Mouse (Mus musculus): ENCODE measurements around the gene Psip1. TPM values are rescaled to one million over a fixed set of nuclear protein-coding genes. Genes with fewer than 3 reads are reported as not detected.
A peak's percentile ranks its signal among the peaks of the same experiment; 100 is the strongest.
"Not testable (repeated sequence)": the region's sequence is repeated elsewhere in the genome, so short reads cannot be mapped to it uniquely, and the experiment has no call there.

The Psip1 gene
- total RNA-seq, 2 experiments from 2014 or later, result 218 to 224 TPM

DNA sequence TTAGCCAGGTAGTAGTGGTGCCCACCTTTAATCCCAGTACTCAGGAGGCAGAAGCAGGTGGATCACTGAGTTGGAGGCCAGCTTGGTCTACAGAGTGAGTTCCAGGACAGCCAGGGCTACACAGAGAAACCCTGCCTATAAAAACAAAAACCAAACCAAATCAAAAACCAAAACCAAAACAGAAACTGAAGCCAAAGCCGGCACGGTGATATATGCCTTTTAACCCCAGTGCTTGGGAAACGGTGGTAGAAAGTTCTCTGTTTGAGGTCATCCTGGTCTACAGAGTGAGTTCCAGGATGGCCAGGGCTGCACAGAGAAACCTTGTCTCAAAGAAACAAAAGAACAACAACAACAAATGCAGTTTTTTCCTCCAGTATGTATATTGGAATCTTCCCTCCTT, 26.0 kb upstream of the Psip1 start:
- DNase-seq (ENCODE audit: extremely low spot score in 1 of 2, low spot score in 2 of 2), result no peak
- intact Hi-C loops (cut with DNase I), result no loop called here

DNA sequence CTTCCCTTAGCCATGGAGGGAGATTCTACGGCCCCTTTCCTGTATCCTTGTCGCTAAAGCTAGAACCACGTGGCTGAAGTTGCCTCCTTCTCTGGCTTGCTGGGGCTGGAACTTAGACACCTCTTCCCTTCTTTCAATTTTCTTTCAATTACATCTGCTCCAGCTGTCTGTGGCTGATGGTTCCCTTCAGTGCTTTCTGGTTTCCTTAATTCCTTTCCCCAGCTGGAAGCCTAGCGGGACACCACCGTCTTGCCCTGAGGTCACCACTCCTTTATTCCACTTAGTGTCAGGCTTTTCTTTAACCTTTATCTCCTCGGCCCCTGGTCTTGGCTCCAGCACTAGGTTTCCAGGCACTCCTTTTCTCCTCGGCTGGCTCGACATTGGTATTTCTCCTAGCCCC, 24.8 kb upstream of the Psip1 start:
- no peak for DNase-seq (ENCODE audit: extremely low spot score in 1 of 2, low spot score in 2 of 2)
- intact Hi-C loops (cut with DNase I), result no loop called here

DNA sequence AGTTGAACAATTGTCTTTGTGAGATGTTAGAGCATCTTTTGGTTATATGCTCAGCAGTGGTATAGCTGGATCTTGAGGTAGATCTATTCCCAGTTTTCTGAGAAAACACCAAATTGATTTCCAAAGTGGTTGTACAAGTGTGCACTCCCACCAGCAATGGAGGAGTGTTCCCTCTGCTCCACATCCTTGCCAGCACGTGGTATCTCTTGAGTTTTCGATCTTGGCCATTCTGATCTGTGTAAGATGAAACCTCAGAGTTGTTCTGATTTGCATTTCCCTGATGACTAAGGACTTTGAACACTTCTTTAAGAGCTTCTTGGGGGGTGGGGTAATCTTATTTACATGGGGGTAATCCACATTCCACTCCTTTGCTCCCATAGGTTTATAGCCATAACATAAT, 23.3 kb upstream of the Psip1 start:
- intact Hi-C loops (cut with DNase I), result no loop called here
- no peak for DNase-seq (ENCODE audit: extremely low spot score in 1 of 2, low spot score in 2 of 2)

DNA sequence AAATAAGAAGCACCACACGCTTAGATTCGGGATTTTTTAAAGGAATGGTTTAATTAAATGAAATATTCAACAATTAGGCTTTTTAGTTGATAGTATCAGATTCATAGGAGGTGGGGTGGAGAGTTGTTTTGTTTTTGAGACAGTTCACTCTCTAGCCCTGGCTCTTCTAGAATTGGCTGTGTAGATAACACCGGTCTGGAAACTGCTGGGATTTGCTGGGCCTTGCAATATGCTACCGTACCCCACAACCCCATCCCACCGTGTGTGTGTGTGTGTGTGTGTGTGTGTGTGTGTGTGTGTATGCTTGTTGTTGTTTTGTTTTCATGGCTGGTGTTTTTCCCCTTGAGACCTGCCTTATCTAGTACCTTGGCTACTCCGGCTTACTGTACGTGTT, 14.8 kb upstream of the Psip1 start:
- intact Hi-C loops (cut with DNase I), result no loop called here
- DNase-seq (ENCODE audit: extremely low spot score in 1 of 2, low spot score in 2 of 2), result no peak

- intact Hi-C loops (cut with DNase I), result no loop called here
- DNase-seq (ENCODE audit: extremely low spot score in 1 of 2, low spot score in 2 of 2), result peak; percentile 28 to 31
These were observed 14.1 kb upstream of the Psip1 start for GRCm38 (mm10) chr4:83500154-83501036.

DNA sequence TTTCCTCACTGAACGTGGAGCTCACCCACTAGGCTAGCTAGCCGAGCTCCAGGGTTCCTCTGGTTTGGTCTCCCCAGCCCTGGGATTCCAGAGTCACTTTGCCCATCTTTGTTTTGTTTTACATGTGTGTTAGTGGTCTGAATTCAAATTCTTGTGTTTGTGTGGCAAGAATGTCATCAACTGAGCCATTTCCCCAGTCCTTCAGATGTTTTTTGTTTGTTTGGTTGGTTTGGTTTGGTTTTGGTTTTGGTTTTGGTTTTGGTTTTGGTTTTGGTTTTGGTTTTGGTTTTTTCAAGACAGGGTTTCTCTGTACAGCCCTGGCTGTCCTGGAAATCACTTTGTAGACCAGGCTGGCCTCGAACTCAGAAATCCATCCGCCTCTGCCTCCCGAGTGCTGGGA, 10.8 kb upstream of the Psip1 start:
- intact Hi-C loops (cut with DNase I); DNase-seq (ENCODE audit: extremely low spot score in 1 of 2, low spot score in 2 of 2): not testable (repeated sequence)

GRCm38 (mm10) chr4:83493112-83493511, 6.9 kb upstream of the Psip1 start:
- intact Hi-C loops (cut with DNase I), result no loop called here
- no peak for DNase-seq (ENCODE audit: extremely low spot score in 1 of 2, low spot score in 2 of 2)

- no peak for DNase-seq (ENCODE audit: extremely low spot score in 1 of 2, low spot score in 2 of 2)
- intact Hi-C loops (cut with DNase I), result loop anchor here (5.0 kb wide), 1 partner anchor 78 kb away; no protein-coding TSS in a partner anchor
These were observed 2.9 kb upstream of the Psip1 start for GRCm38 (mm10) chr4:83489121-83489520.

GRCm38 (mm10) chr4:83485735-83486116, 533 bp downstream of the Psip1 start:
- DNase-seq (ENCODE audit: extremely low spot score in 1 of 2, low spot score in 2 of 2), result peak; percentile 76 to 95
- intact Hi-C loops (cut with DNase I), result loop anchor here (5.0 kb wide), 1 partner anchor 82 kb away; no protein-coding TSS in a partner anchor

- no peak for DNase-seq (ENCODE audit: extremely low spot score in 1 of 2, low spot score in 2 of 2)
- intact Hi-C loops (cut with DNase I), result loop anchor here (5.0 kb wide), 1 partner anchor 82 kb away; no protein-coding TSS in a partner anchor
These were observed 1.0 kb downstream of the Psip1 start for GRCm38 (mm10) chr4:83485250-83485649.

DNA sequence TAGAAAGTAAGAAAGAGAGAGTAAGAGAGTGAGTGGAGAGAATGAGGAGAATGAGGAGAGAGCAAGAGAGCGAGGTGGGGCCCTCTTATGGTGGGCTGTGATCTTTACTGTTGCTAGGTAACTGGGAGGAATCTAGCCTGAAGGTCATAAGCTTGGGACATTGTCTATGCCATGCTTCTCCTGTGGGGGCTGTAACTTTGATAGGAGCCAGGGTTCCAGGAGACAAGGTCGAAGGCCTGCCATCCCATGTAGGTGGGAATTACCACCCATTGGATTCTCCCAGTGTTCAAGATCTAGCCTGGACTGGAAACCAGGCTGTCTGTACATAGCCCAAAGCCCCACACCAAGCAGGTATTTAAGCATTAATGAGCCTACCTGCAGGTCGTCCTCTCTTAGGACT, 18.1 kb downstream of the Psip1 start:
- no peak for DNase-seq (ENCODE audit: extremely low spot score in 1 of 2, low spot score in 2 of 2)
- intact Hi-C loops (cut with DNase I), result no loop called here

DNA sequence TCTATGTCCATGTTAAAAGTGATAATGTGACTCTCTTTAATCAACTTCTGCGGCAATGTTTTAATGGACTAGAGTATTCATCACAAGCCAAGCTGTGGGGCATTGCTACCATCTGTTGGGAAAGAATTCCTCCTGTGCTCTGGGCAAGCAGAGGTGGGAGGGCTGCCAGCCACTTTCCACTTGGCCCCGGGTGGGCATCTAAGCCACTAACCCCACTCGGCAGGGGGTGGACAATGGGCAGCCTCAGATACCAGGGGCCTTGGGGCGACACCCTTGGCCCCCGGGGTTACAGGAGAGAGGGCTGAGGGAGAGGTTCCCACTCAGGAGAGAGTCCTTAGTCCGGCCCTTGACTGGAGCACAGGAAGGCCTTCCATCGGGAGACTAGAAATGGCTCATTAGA, 18.6 kb downstream of the Psip1 start:
- peak in 1 of 2 experiments; percentile 27 for DNase-seq (ENCODE audit: extremely low spot score in 1 of 2, low spot score in 2 of 2)
- intact Hi-C loops (cut with DNase I), result no loop called here

- no peak for DNase-seq (ENCODE audit: extremely low spot score in 1 of 2, low spot score in 2 of 2)
- intact Hi-C loops (cut with DNase I), result no loop called here
These were observed 21.4 kb downstream of the Psip1 start for GRCm38 (mm10) chr4:83464827-83465226.

GRCm38 (mm10) chr4:83460106-83460505, 26.2 kb downstream of the Psip1 start:
- intact Hi-C loops (cut with DNase I), result no loop called here

GRCm38 (mm10) chr4:83450785-83451184, 35.5 kb downstream of the Psip1 start:
- no peak for DNase-seq (ENCODE audit: extremely low spot score in 1 of 2, low spot score in 2 of 2)
- intact Hi-C loops (cut with DNase I), result no loop called here

More at GRCm38 (mm10) chr4:83460106-83460505, 26.2 kb downstream of the Psip1 start:
- no peak for DNase-seq (ENCODE audit: extremely low spot score in 1 of 2, low spot score in 2 of 2)

DNA sequence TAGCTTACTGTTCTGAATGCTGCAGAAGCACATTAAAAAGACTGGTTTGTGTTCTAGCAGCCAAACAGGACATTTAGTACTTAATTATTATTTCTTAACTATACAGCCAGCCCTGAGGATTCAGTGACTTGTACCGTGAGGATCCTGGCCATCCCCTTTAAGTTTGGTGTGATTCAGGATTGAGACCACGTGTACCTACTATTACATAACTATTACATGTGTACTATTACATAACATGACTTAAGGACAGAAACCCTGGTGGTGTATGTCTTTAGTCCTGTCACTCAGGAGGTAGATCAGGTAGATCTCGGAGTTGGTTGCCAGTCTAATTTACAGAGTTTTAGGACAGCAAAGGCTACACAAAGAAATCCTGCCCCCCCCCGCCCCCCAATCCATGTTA, 45.2 kb downstream of the Psip1 start:
- DNase-seq (ENCODE audit: extremely low spot score in 1 of 2, low spot score in 2 of 2), result no peak
- intact Hi-C loops (cut with DNase I), result no loop called here

DNA sequence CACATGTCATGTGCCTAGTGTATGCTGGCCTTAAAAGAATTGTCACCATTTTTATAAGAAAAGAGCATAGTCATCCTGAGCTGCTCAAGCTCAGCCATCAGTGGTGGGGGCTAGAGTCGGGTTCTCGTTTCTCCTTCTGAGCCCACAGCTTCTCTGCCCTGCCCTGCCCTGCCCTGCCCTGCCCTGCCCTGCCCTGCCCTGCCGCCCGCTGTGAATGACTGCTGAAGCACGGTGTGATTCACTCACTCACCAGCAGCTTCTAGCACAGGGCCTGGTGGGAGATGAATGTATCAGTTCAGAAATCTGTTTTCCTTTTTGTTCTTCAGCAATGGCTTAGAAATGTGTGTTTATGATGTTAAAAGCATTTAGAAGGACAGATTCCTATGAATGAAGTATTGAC, 47.2 kb downstream of the Psip1 start:
- no peak for DNase-seq (ENCODE audit: extremely low spot score in 1 of 2, low spot score in 2 of 2)
- intact Hi-C loops (cut with DNase I), result no loop called here

DNA sequence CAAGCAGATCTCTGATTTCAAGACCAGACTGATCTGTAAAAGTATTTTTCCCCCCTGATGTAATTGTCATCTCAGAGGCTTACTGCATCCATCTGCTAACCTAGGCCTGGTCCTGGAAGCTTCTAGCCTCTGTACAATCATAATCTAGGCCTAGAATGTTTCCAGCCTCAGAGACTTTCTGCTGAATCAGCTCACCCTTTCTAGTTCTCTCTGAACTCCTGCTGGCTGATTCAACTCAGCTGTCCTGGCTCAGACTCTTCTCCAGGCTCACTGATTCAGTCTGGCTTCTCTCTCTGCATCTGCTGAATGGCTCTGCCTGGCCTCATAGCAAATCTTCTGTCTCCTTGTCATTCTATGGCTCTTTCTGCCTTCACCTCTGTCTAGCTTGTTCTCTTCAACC, 48.1 kb downstream of the Psip1 start:
- no peak for DNase-seq (ENCODE audit: extremely low spot score in 1 of 2, low spot score in 2 of 2)
- intact Hi-C loops (cut with DNase I), result no loop called here

- intact Hi-C loops (cut with DNase I), result no loop called here
- DNase-seq (ENCODE audit: extremely low spot score in 1 of 2, low spot score in 2 of 2), result no peak
These were observed 49.9 kb downstream of the Psip1 start for GRCm38 (mm10) chr4:83436375-83436774.

GRCm38 (mm10) chr4:83432901-83433300, 53.4 kb downstream of the Psip1 start:
- DNase-seq (ENCODE audit: extremely low spot score in 1 of 2, low spot score in 2 of 2), result no peak
- intact Hi-C loops (cut with DNase I), result no loop called here

- intact Hi-C loops (cut with DNase I), result no loop called here
- no peak for DNase-seq (ENCODE audit: extremely low spot score in 1 of 2, low spot score in 2 of 2)
These were observed 54.3 kb downstream of the Psip1 start for GRCm38 (mm10) chr4:83431950-83432349.

All from left cerebral cortex, postnatal 10 days (tissue).